In genomic region chr4:105845998-105846989, GRCm38 (mm10) we compare ENCODE assay signal across 20 mouse cellular contexts. TPM values are rescaled to one million over a fixed set of nuclear protein-coding genes. Genes with fewer than 3 reads are reported as not detected.
DNase-seq lines count a peak whose midpoint lies in the region; ATAC-seq and TF ChIP-seq lines count a peak whose summit lies in the region.
"Not testable (repeated sequence)": the region's sequence is repeated elsewhere in the genome, so short reads cannot be mapped to it uniquely, and the experiment has no call there.
"Had no signal": no experiment of that assay in that cellular context is flagged by ENCODE, and none has a peak within 500 bp of the region (broad histone marks: within the 10 kb centered on the region; RNA-seq: fewer than 3 reads in every experiment).

No protein-coding gene starts in this region.

- H3K27ac ChIP-seq in hindbrain, embryonic 11.5 days (ENCODE audit: low read depth, low read length); kidney, embryonic 15.5 days; liver, embryonic 12.5 days; lung, postnatal 0 days (ENCODE audit: low read length); midbrain, postnatal 0 days (ENCODE audit: low read depth, low read length); stomach, embryonic 16.5 days (ENCODE audit: low read length): not testable (repeated sequence)

- WGBS in hindbrain, embryonic 11.5 days = 77% methylated on average over 3 of the region's 3 CpGs
- 97% methylated on average over 3 of the region's 3 CpGs for WGBS in kidney, embryonic 15.5 days
- 78% methylated on average over 3 of the region's 3 CpGs for WGBS in liver, embryonic 12.5 days (ENCODE audit: insufficient replicate concordance)
- WGBS in lung, postnatal 0 days = 86% methylated on average over 3 of the region's 3 CpGs
- 92% methylated on average over 3 of the region's 3 CpGs for WGBS in midbrain, postnatal 0 days
- WGBS in stomach, embryonic 16.5 days = 94% methylated on average over 3 of the region's 3 CpGs

- not testable (repeated sequence) for TF ChIP-seq EP300 in lung, postnatal 0 days (IDR thresholded peaks at IDR 0.05)

- peak; percentile 22; the same call in 1 of the 2 replicates for ATAC-seq in hindbrain, embryonic 11.5 days (ENCODE audit: low FRiP score)
- ATAC-seq in kidney, embryonic 15.5 days (replicated peaks; ENCODE audit: low FRiP score) = 0 out of 2 replicates have a peak, but pooled peaks have one; percentile 19
- ATAC-seq in liver, embryonic 12.5 days = 0 out of 2 replicates have a peak, but pooled peaks have one; percentile 32
- ATAC-seq in lung, postnatal 0 days = peak; percentile 38; the same call in 1 of the 2 replicates
- ATAC-seq in midbrain, postnatal 0 days (ENCODE audit: low FRiP score) = peak; percentile 13; the same call in 1 of the 2 replicates
- ATAC-seq in stomach, embryonic 16.5 days (ENCODE audit: insufficient read depth, low FRiP score) = peak; percentile 47; the same call in 1 of the 2 replicates

- H3K4me3 ChIP-seq in hindbrain, embryonic 11.5 days (ENCODE audit: low read depth, low read length); kidney, embryonic 15.5 days (replicated peaks); liver, embryonic 12.5 days; lung, postnatal 0 days (ENCODE audit: low read depth, low read length); midbrain, postnatal 0 days (ENCODE audit: low read depth, low read length); stomach, embryonic 16.5 days (replicated peaks; ENCODE audit: low read length): not testable (repeated sequence)

- H3K36me3 ChIP-seq in hindbrain, embryonic 11.5 days (ENCODE audit: control insufficient read depth, insufficient read depth, low read length); kidney, embryonic 15.5 days; liver, embryonic 12.5 days; lung, postnatal 0 days (ENCODE audit: insufficient read depth, low read length); midbrain, postnatal 0 days (ENCODE audit: insufficient read depth, low read length); stomach, embryonic 16.5 days (ENCODE audit: control insufficient read depth, insufficient read depth, low read length): not testable (repeated sequence)

- H3K27me3 ChIP-seq in hindbrain, embryonic 11.5 days (ENCODE audit: control insufficient read depth, insufficient read depth, low read length); kidney, embryonic 15.5 days; liver, embryonic 12.5 days (replicated peaks); lung, postnatal 0 days (replicated peaks; ENCODE audit: insufficient read depth, low read length); midbrain, postnatal 0 days (ENCODE audit: insufficient read depth, low read length); stomach, embryonic 16.5 days (ENCODE audit: control insufficient read depth, insufficient read depth, low read length): not testable (repeated sequence)

- not testable (repeated sequence) for H3K9me3 ChIP-seq in hindbrain, embryonic 11.5 days (ENCODE audit: control insufficient read depth, low read length); kidney, embryonic 15.5 days (replicated peaks); liver, embryonic 12.5 days (replicated peaks); lung, postnatal 0 days (ENCODE audit: low read length); midbrain, postnatal 0 days (ENCODE audit: low read length); stomach, embryonic 16.5 days (replicated peaks; ENCODE audit: control insufficient read depth, low read length)

- H3K4me2 ChIP-seq in hindbrain, embryonic 11.5 days (replicated peaks; ENCODE audit: low read depth, low read length); kidney, embryonic 15.5 days; liver, embryonic 12.5 days; lung, postnatal 0 days (replicated peaks; ENCODE audit: low read depth, low read length); midbrain, postnatal 0 days (ENCODE audit: low read depth, low read length, poor library complexity, severe bottlenecking); stomach, embryonic 16.5 days (ENCODE audit: low read depth, low read length): not testable (repeated sequence)

- H3K9ac ChIP-seq in hindbrain, embryonic 11.5 days (ENCODE audit: low read depth, low read length); kidney, embryonic 15.5 days; liver, embryonic 12.5 days; lung, postnatal 0 days (replicated peaks; ENCODE audit: low read depth); midbrain, postnatal 0 days (replicated peaks; ENCODE audit: low read length, poor library complexity, severe bottlenecking); stomach, embryonic 16.5 days (ENCODE audit: low read length): not testable (repeated sequence)

- TF ChIP-seq CTCF in lung, postnatal 0 days (IDR thresholded peaks at IDR 0.05); midbrain, postnatal 0 days (IDR thresholded peaks at IDR 0.05): not testable (repeated sequence)

- not testable (repeated sequence) for H3K4me1 ChIP-seq in hindbrain, embryonic 11.5 days (replicated peaks; ENCODE audit: control insufficient read depth, insufficient read depth, low read length); liver, embryonic 12.5 days; lung, postnatal 0 days (ENCODE audit: insufficient read depth, low read depth, low read length); midbrain, postnatal 0 days (ENCODE audit: insufficient read depth, low read length); stomach, embryonic 16.5 days (ENCODE audit: control insufficient read depth, insufficient read depth, low read length)
- peaks cover 29% of the 10 kb centered on the region for H3K4me1 ChIP-seq in kidney, embryonic 15.5 days

- peak; percentile 79 for DNase-seq in heart, adult 11 months
- DNase-seq in hindbrain, embryonic 11.5 days (ENCODE audit: low spot score); lung, postnatal 0 days (ENCODE audit: low spot score); midbrain, postnatal 0 days (ENCODE audit: low spot score): not testable (repeated sequence)

RNA-seq across cellular contexts. Expression of gene Gm12728, which starts 56.6 kb away (rescaled TPM):
- not detected in 2 replicates for polyA plus RNA-seq in hindbrain, embryonic 11.5 days (2014; fragmentation: Nextera tagmentation; extraction: Ambion mirVana)
- polyA plus RNA-seq in kidney, embryonic 15.5 days (2015; fragmentation: Nextera tagmentation; extraction: Ambion mirVana) = not detected in 2 replicates
- 1.1 TPM in 1 of 2 replicates, not detected in the other for polyA plus RNA-seq in liver, embryonic 12.5 days (2016; fragmentation: Nextera tagmentation; extraction: Ambion mirVana)
- polyA plus RNA-seq in lung, postnatal 0 days (2015; fragmentation: Nextera tagmentation; extraction: Ambion mirVana) = not detected in 2 replicates
- not detected in 2 replicates for total RNA-seq in midbrain, postnatal 0 days (2014; rRNA removed)
- 0.72 TPM in 1 of 2 replicates, not detected in the other for polyA plus RNA-seq in midbrain, postnatal 0 days (2015; fragmentation: Nextera tagmentation; extraction: Ambion mirVana)
- not detected in 2 replicates for polyA plus RNA-seq in stomach, embryonic 16.5 days (2015; fragmentation: Nextera tagmentation; extraction: Ambion mirVana)
- total RNA-seq: adrenal gland, adult 2 months; adrenal gland, postnatal 25 days; ES-E14; gastrocnemius, adult 8-10 months; gastrocnemius, postnatal 36 days; heart, adult 18-20 months; heart, postnatal 36 days had no signal
- polyA plus RNA-seq: adrenal gland, adult 2 months; forebrain, embryonic 11.5 days; forebrain, embryonic 15.5 days; heart, embryonic 10.5 days; heart, postnatal 0 days; hindbrain, embryonic 12.5 days; hindbrain, embryonic 16.5 days had no signal
